15 mouse cellular contexts compared by ENCODE assay signal in the genomic region with DNA sequence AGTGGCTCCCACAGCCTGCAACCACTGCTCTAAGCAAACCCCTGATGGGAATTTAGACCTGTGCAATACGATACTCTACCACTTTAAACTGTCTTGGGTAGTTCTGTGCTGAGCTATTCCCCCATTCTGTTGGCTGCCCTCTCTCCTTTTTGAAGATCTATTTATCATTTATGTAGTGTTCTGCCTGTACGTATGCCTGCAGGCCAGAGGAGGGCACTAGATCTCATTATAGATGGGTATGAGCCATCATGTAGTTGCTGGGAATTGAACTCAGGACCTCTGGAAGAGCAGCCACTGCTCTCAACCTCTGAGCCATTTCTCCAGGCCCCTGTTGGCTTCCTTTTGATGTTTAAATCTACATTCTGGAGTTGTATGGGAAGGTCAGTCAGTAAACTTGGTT. TPM values are rescaled to one million over a fixed set of nuclear protein-coding genes. Genes with fewer than 3 reads are reported as not detected.
"Had no signal": no experiment of that assay in that cellular context is flagged by ENCODE, and none has a peak within 500 bp of the region (broad histone marks: within the 10 kb centered on the region; RNA-seq: fewer than 3 reads in every experiment).

No protein-coding gene starts in this region.

- H3K36me3 ChIP-seq: limb, embryonic 15.5 days; liver, embryonic 13.5 days; midbrain, embryonic 10.5 days; midbrain, embryonic 15.5 days; stomach, embryonic 15.5 days had no signal

- H3K4me2 ChIP-seq: limb, embryonic 15.5 days; liver, embryonic 13.5 days; midbrain, embryonic 15.5 days; stomach, embryonic 15.5 days had no signal

- H3K27me3 ChIP-seq: limb, embryonic 15.5 days; liver, embryonic 13.5 days; midbrain, embryonic 15.5 days; stomach, embryonic 15.5 days had no signal

- ATAC-seq: intestine, embryonic 16.5 days; midbrain, embryonic 15.5 days had no signal

- H3K9me3 ChIP-seq: limb, embryonic 15.5 days; liver, embryonic 13.5 days; midbrain, embryonic 10.5 days; midbrain, embryonic 15.5 days; stomach, embryonic 15.5 days had no signal

- H3K4me1 ChIP-seq: limb, embryonic 15.5 days; midbrain, embryonic 10.5 days; midbrain, embryonic 15.5 days; stomach, embryonic 15.5 days had no signal

- H3K27ac ChIP-seq: limb, embryonic 15.5 days; liver, embryonic 13.5 days; midbrain, embryonic 10.5 days; midbrain, embryonic 15.5 days; stomach, embryonic 15.5 days had no signal

- H3K9ac ChIP-seq: limb, embryonic 15.5 days; liver, embryonic 13.5 days; midbrain, embryonic 15.5 days; stomach, embryonic 15.5 days had no signal

- DNase-seq: kidney, postnatal 14 days; layer of hippocampus, adult 9-11 months; layer of hippocampus, postnatal 36 days; liver, embryonic 13.5 days; lung, adult 18-20 months; lung, postnatal 10 days; lung, postnatal 4 days; right cerebral cortex, postnatal 14 days; thymus, postnatal 36 days had no signal

- H3K4me3 ChIP-seq: limb, embryonic 15.5 days; liver, embryonic 13.5 days; midbrain, embryonic 10.5 days; midbrain, embryonic 15.5 days; stomach, embryonic 15.5 days had no signal

RNA-seq across cellular contexts. Expression of gene Cys1, which starts 55.3 kb away (rescaled TPM):
- total RNA-seq: megakaryocyte, adult 5-6 weeks had no signal
